In the genomic region with DNA sequence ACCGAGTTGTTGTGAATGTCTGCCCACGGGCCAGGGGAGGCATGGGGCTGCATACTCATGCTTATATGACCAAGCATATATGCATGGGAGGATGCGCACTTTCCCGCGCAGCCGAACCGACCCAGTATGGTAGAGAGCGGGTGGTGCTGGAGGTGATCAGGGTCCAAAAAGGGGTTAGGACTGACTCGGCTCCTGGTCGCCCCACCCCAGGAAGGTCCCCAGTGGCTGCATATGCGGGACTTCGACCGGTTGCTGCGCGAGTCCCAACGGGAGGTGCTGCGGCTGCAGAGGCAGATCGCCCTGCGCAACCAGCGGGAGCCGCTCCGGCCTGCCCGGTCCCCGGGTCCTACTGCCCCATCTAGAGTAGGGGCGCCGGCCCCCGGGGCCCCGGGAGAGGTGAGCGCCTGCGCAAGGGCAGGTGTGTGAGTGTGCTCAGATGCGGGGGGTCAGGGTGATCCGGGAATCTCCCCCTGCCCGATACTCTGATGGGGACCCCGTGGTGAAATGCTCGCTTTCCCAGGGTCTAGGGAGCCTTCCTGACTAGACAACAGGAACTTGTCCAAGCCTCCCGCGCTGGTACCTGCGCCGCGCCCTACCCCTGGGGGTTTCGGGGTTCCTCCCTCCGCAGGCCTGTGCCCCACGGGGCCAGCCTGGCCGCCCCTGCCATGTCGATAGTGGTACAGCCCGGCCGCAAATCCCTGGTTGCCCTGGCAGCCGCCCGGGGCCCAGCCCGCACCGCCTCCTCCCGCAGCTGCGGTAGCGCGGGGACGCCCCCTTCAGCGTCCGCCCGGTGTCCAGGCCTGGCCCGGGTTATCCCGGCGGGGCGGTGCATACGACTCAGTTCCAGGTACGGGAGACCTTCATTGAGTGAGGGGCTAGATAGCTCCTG, we compare ENCODE assay signal across 9 mouse cellular contexts. TPM values are rescaled to one million over a fixed set of nuclear protein-coding genes. Genes with fewer than 3 reads are reported as not detected.
DNase-seq lines count a peak whose midpoint lies in the region; ATAC-seq and TF ChIP-seq lines count a peak whose summit lies in the region.
"Had no signal": no experiment of that assay in that cellular context is flagged by ENCODE, and none has a peak within 500 bp of the region (broad histone marks: within the 10 kb centered on the region; RNA-seq: fewer than 3 reads in every experiment).

No protein-coding gene starts in this region.

- no peaks in the 10 kb centered on the region for H3K36me3 ChIP-seq in heart, adult 2 months (ENCODE audit: control insufficient read depth, insufficient read depth, low read length)
- H3K36me3 ChIP-seq in E14TG2a.4 (ENCODE audit: insufficient read depth, low read length), result no peaks in the 10 kb centered on the region
- H3K36me3 ChIP-seq in hindbrain, embryonic 14.5 days (replicated peaks; ENCODE audit: control insufficient read depth, insufficient read depth), result peaks cover 29% of the 10 kb centered on the region

- intact Hi-C loops in heart, adult 2 months (cut with DNase I), result no loop called here
- intact Hi-C loops in heart, postnatal 10 days (cut with DNase I), result no loop called here
- intact Hi-C loops in left cerebral cortex, postnatal 4 days (cut with DNase I), result no loop called here

- ATAC-seq in hindbrain, embryonic 14.5 days (ENCODE audit: low FRiP score), result peak; percentile 51

- no peaks in the 10 kb centered on the region for H3K9me3 ChIP-seq in E14TG2a.4 (ENCODE audit: low read length)
- no peaks in the 10 kb centered on the region for H3K9me3 ChIP-seq in hindbrain, embryonic 14.5 days (ENCODE audit: control insufficient read depth, low read length)

- no peak overlapping the region for H3K27ac ChIP-seq in heart, adult 2 months
- H3K27ac ChIP-seq in hindbrain, embryonic 14.5 days, result peak overlapping the region; percentile 84

- no peak for TF ChIP-seq POLR2A in heart, adult 2 months (IDR thresholded peaks at IDR 0.05; ENCODE audit: insufficient read depth, low read depth, low read length)

- peak in 1 of 2 experiments; percentile 21 for DNase-seq in heart, adult 2 months
- no peak for DNase-seq in heart, postnatal 10 days
- peak; percentile 81 to 84 for DNase-seq in cerebellum, postnatal 25 days
- DNase-seq in hindbrain, embryonic 14.5 days (ENCODE audit: low spot score), result peak; percentile 51
- peak; percentile 55 for DNase-seq in left cerebral cortex, postnatal 4 days
- DNase-seq in naive thymus-derived CD4-positive, alpha-beta T cell, adult 2 months (ENCODE audit: low read depth), result peak; percentile 50
- peak; percentile 45 for DNase-seq in thymus, postnatal 4 days

- no peaks in the 10 kb centered on the region for H3K79me2 ChIP-seq in heart, adult 2 months (replicated peaks; ENCODE audit: control insufficient read depth, insufficient read depth, low read length)

- H3K27me3 ChIP-seq in heart, adult 2 months (ENCODE audit: control insufficient read depth, insufficient read depth, low read length), result peaks cover 30% of the 10 kb centered on the region
- H3K27me3 ChIP-seq in E14TG2a.4 (ENCODE audit: insufficient read depth, low read length), result peaks cover 89% of the 10 kb centered on the region
- H3K27me3 ChIP-seq in hindbrain, embryonic 14.5 days (ENCODE audit: control insufficient read depth, insufficient read depth, low read length), result peaks cover 3% of the 10 kb centered on the region; the same call in 1 of the 2 replicates

- TF ChIP-seq EP300 in heart, adult 2 months (IDR thresholded peaks at IDR 0.05; ENCODE audit: insufficient read depth, low read depth, low read length), result no peak

- no peak for TF ChIP-seq CTCF in heart, adult 2 months (IDR thresholded peaks at IDR 0.05)
- TF ChIP-seq CTCF in E14TG2a.4 (conservative IDR thresholded peaks at IDR 0.05; ENCODE audit: low read length), result no peak

- no peak overlapping the region for H3K9ac ChIP-seq in heart, adult 2 months (ENCODE audit: low read depth, low read length)
- H3K9ac ChIP-seq in hindbrain, embryonic 14.5 days, result peak overlapping the region; percentile 71

- H3K4me3 ChIP-seq in heart, adult 2 months, result peak overlapping the region; percentile 12; the same call in 1 of the 2 replicates
- peak overlapping the region; percentile 81 for H3K4me3 ChIP-seq in E14TG2a.4 (replicated peaks; ENCODE audit: low read length)
- H3K4me3 ChIP-seq in hindbrain, embryonic 14.5 days (replicated peaks; ENCODE audit: low read length), result peak overlapping the region; percentile 73

- H3K4me1 ChIP-seq in heart, adult 2 months (ENCODE audit: control insufficient read depth, insufficient read depth, low read length), result no peaks in the 10 kb centered on the region
- peaks cover 40% of the 10 kb centered on the region for H3K4me1 ChIP-seq in E14TG2a.4 (replicated peaks; ENCODE audit: low read depth, low read length)
- H3K4me1 ChIP-seq in hindbrain, embryonic 14.5 days (replicated peaks; ENCODE audit: control insufficient read depth, insufficient read depth, low read length), result peaks cover 42% of the 10 kb centered on the region

- H3K4me2 ChIP-seq in hindbrain, embryonic 14.5 days (replicated peaks), result peak overlapping the region; percentile 94

- WGBS in heart, adult 2 months, result 4% methylated on average over 65 of the region's 65 CpGs
- under 1% methylated on average over 65 of the region's 65 CpGs for WGBS in hindbrain, embryonic 14.5 days

RNA-seq across cellular contexts. Expression of a gene that starts 3.9 kb away (rescaled TPM):
- not detected for total RNA-seq in heart, adult 2 months (2021)
- 0.09 and 0.66 TPM in 2 replicates for polyA plus RNA-seq in heart, adult 2 months (2012; rRNA removed)
- total RNA-seq in heart, postnatal 10 days (2021), result under 1 TPM; 0.15 to 0.31 TPM
- 43.8 and 46.9 TPM in 2 replicates for polyA plus RNA-seq in hindbrain, embryonic 14.5 days (2014; fragmentation: Nextera tagmentation; extraction: Ambion mirVana)
- 100 to 1,000 TPM; 180 to 186 TPM for total RNA-seq in left cerebral cortex, postnatal 4 days (2021)

RNA-seq across cellular contexts. Expression of a gene that starts 26.9 kb away (rescaled TPM):
- total RNA-seq in heart, adult 2 months (2021), result 10 to 100 TPM; 41.4 to 44.6 TPM
- polyA plus RNA-seq in heart, adult 2 months (2012; rRNA removed), result 47.5 and 80.4 TPM in 2 replicates
- total RNA-seq in heart, postnatal 10 days (2021), result 10 to 100 TPM; 50.5 to 56.9 TPM
- 137 and 152 TPM in 2 replicates for polyA plus RNA-seq in hindbrain, embryonic 14.5 days (2014; fragmentation: Nextera tagmentation; extraction: Ambion mirVana)
- total RNA-seq in left cerebral cortex, postnatal 4 days (2021), result 10 to 100 TPM; 53.8 to 54.4 TPM

RNA-seq across cellular contexts. Expression of a gene that starts 29.1 kb away (rescaled TPM):
- total RNA-seq in heart, adult 2 months (2021), result not detected
- 0.10 TPM in 1 of 2 replicates, not detected in the other for polyA plus RNA-seq in heart, adult 2 months (2012; rRNA removed)
- not detected for total RNA-seq in heart, postnatal 10 days (2021)
- 0.22 and 0.88 TPM in 2 replicates for polyA plus RNA-seq in hindbrain, embryonic 14.5 days (2014; fragmentation: Nextera tagmentation; extraction: Ambion mirVana)
- under 1 TPM in 1 of 2 experiments, not detected in 1; 0.32 TPM for total RNA-seq in left cerebral cortex, postnatal 4 days (2021)
- polyA plus RNA-seq: frontal cortex, adult 2 months had no signal

Comparison
In these comparisons a context has a peak if more than half of its experiments do, and no peak if none do; other contexts are left out.
1. DNase-seq: peak in cerebellum, postnatal 25 days (2 of 2), hindbrain, embryonic 14.5 days (single experiment), left cerebral cortex, postnatal 4 days (single experiment), naive thymus-derived CD4-positive, alpha-beta T cell, adult 2 months (single experiment) and thymus, postnatal 4 days (single experiment); none in heart, postnatal 10 days (0 of 2).
2. H3K4me3 ChIP-seq: peak in every context shown above with its lines; median percentile 81 in E14TG2a.4; 73 in hindbrain, embryonic 14.5 days; 12 in heart, adult 2 months.
3. RNA of a gene that starts 3.9 kb away (total RNA-seq): 180 to 186 TPM in left cerebral cortex, postnatal 4 days; 0.15 to 0.31 TPM in heart, postnatal 10 days and not detected in heart, adult 2 months; every median in the first group is over 100 times any median in the second.